Mouse (Mus musculus) neutrophil, adult 65 days (primary cell): ENCODE measurements around the gene Pros1. TPM values are rescaled to one million over a fixed set of nuclear protein-coding genes. Genes with fewer than 3 reads are reported as not detected.

Experiments
- total RNA-seq: library from RNA; stranded (reverse); gene quantifications from 2 replicates; pipeline ENCODE4 v1.2.4, GENCODE M21; 2023

Gene Pros1
- total RNA-seq, result 2.3 and 4.2 TPM in 2 replicates

DNA sequence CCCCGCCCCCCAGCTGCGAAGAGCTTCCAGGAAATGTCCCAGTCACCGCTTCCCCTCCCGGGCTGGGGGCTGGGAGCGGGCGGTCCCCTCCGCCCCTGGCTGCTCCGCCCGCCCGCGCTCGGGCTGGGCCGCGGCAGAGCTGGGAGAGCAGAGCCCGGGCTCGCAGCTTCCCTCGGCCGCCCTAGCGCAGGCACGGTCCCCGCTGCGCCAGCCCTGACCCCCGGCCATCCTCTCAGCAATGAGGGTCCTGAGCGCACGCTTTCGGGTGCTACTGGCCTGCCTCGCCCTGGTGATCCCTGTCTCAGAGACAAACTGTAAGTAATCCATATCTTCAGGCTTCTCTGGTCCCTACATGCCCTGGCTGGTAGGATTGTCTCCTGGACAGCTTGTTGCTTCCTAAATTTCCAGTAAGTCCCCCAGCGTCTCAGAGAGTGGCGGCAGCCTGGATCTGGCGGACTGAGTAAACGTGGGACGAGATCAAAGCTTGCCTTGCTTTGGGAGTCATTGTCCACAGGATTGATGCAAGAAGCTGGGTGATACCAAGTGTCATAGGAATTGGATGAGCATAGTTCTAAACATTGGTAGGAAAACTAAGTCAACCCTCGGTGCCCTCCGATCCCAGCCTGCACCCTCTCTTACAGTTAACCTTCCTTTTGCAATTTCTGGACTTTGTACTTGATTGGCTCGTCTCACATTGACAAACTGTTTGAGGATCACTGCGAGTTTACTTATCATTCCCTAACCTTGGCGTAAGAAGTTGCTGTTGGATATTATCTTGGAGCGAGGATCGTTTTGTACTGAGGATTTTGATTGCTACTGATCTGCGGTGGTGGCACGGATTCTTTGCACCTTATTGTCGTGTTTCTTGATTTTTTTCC, at the start of gene Pros1:
Gene Pros1 (plus strand): TSS at position 117 of the 878 bp plus-strand sequence.

DNA sequence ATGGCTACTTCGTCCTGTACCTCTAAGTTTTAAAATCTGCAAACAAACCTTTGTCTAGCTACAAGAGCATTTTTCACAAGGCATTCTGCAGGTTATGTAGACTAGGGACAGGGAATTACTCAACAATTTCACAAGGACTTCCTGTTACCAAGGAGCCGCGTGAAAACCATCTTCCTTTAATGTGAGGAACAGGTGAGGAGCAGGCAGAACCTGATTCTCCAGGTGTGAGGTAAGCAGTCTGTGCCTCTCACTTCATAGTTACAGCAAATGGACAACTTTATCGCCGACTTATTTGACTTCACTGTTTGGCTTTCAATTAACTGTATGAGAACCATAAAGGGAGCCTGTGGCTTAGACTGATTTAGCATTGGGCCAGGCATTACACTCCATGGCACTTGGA, 39.6 kb upstream of the Pros1 start, which contains the start of gene Stx19:
Gene Stx19 (plus strand): TSS at position 186 of the 400 bp plus-strand sequence.

GRCm38 (mm10) chr16:62846498-62847312, 7.4 kb upstream of the Pros1 start, which contains the start of gene Arl13b:
Arl13b (minus strand) TSS chr16:62847040.

Other genes starting within 250 kb of the Pros1 start
- gene Nsun3, start 67.5 kb upstream of the Pros1 start, total RNA-seq, result 9.3 and 9.9 TPM in 2 replicates
- 0.25 TPM in 1 of 2 replicates, not detected in the other for gene Stx19, start 39.6 kb upstream of the Pros1 start, total RNA-seq
- gene Arl13b, start 7.3 kb upstream of the Pros1 start, total RNA-seq, result 2.4 and 4.6 TPM in 2 replicates